Mouse (Mus musculus) erythroblast, embryonic 14.5 days (primary cell): Measurements from ENCODE around the gene Meis2.

ENCODE experiments used
- GATA1 ChIP-seq: IDR thresholded peaks from 2 replicates; pipeline ENCODE4 v1.6.1; 2012; ENCODE audit warnings: low read length, inconsistent platforms, mixed read lengths
- TAL1 ChIP-seq: IDR thresholded peaks from 3 replicates; pipeline ENCODE4 v1.6.1; 2012; ENCODE audit warnings: low read length, inconsistent platforms, mixed read lengths

DNA sequence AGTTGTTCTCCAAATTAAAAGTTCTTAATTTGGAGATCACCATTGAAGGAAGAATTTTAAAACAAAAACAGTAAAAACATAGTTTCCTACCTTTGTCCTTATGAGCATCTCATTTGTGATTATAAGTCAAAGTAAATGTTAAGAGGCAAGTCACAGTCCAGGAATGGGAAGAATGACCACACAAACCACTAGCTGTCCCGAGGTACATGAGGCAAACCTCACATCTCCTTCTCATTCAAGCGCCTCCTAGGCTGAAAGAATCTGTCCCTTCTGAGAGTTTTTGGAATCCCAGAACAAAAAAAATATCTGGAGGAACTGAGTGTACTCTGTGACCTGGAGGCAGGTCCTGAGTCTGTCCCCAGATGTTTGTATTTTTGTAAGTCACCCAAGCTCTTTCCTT, 13.2 kb upstream of the Meis2 start:
- TF ChIP-seq GATA1: no peak
- no peak for TF ChIP-seq TAL1
